Mouse (Mus musculus): ENCODE measurements around the gene Dis3l2. TPM values are rescaled to one million over a fixed set of nuclear protein-coding genes. Genes with fewer than 3 reads are reported as not detected.

The Dis3l2 gene
- polyA plus RNA-seq, 1 experiment from 2014 or later, result 34.7 TPM

GRCm38 (mm10) chr1:86878743-86879142, 175.1 kb downstream of the Dis3l2 start:
- Histone ChIP-seq H3K4me3 (no peak overlapping the region), H3K27me3 (ENCODE audit: low read depth, poor library complexity, severe bottlenecking) (no peaks in the 10 kb centered on the region), H3K36me3 (0 out of 2 replicates have a peak, but pooled peaks cover 2% of the 10 kb centered on the region), H3K27ac (no peak overlapping the region), H3K4me1 (no peaks in the 10 kb centered on the region), H3K9me3 (replicated peaks) (no peaks in the 10 kb centered on the region)
- no peak for DNase-seq (ENCODE audit: low spot score)

GRCm38 (mm10) chr1:86879547-86879946, 175.9 kb downstream of the Dis3l2 start:
- H3K4me1 ChIP-seq, result no peaks in the 10 kb centered on the region
- no peak for DNase-seq (ENCODE audit: low spot score)
- H3K27ac ChIP-seq, result no peak overlapping the region
- no peaks in the 10 kb centered on the region for H3K27me3 ChIP-seq (ENCODE audit: low read depth, poor library complexity, severe bottlenecking)
- no peak overlapping the region for H3K4me3 ChIP-seq
- no peaks in the 10 kb centered on the region for H3K9me3 ChIP-seq (replicated peaks)
- 0 out of 2 replicates have a peak, but pooled peaks cover 2% of the 10 kb centered on the region for H3K36me3 ChIP-seq
- WGBS, result 94% methylated on average over 2 of the region's 2 CpGs

- no peak for DNase-seq (ENCODE audit: low spot score)
- 93% methylated on average over 1 of the region's 1 CpGs for WGBS
- H3K9me3 ChIP-seq (replicated peaks), result no peaks in the 10 kb centered on the region
These were observed 183.5 kb downstream of the Dis3l2 start for GRCm38 (mm10) chr1:86887060-86887459.

GRCm38 (mm10) chr1:86912481-86912880, 208.9 kb downstream of the Dis3l2 start:
- 84% methylated on average over 2 of the region's 2 CpGs for WGBS
- H3K27ac ChIP-seq, result no peak overlapping the region
- DNase-seq (ENCODE audit: low spot score), result no peak

More at GRCm38 (mm10) chr1:86887060-86887459, 183.5 kb downstream of the Dis3l2 start:
- no peaks in the 10 kb centered on the region for H3K27me3 ChIP-seq (ENCODE audit: low read depth, poor library complexity, severe bottlenecking)
- H3K4me3 ChIP-seq, result no peak overlapping the region
- no peaks in the 10 kb centered on the region for H3K36me3 ChIP-seq
- H3K4me1 ChIP-seq, result no peaks in the 10 kb centered on the region
- no peak overlapping the region for H3K27ac ChIP-seq

GRCm38 (mm10) chr1:86913896-86914295, 210.3 kb downstream of the Dis3l2 start:
- H3K4me1 ChIP-seq, result no peaks in the 10 kb centered on the region
- no peak overlapping the region for H3K27ac ChIP-seq
- no peak for DNase-seq (ENCODE audit: low spot score)
- H3K4me3 ChIP-seq, result no peak overlapping the region
- 90% methylated on average over 3 of the region's 3 CpGs for WGBS
- H3K9me3 ChIP-seq (replicated peaks), result no peaks in the 10 kb centered on the region
- H3K27me3 ChIP-seq (ENCODE audit: low read depth, poor library complexity, severe bottlenecking), result no peaks in the 10 kb centered on the region
- H3K36me3 ChIP-seq, result no peaks in the 10 kb centered on the region

More at GRCm38 (mm10) chr1:86912481-86912880, 208.9 kb downstream of the Dis3l2 start:
- Histone ChIP-seq H3K4me1 (no peaks in the 10 kb centered on the region), H3K27me3 (ENCODE audit: low read depth, poor library complexity, severe bottlenecking) (no peaks in the 10 kb centered on the region), H3K9me3 (replicated peaks) (no peaks in the 10 kb centered on the region), H3K4me3 (no peak overlapping the region), H3K36me3 (no peaks in the 10 kb centered on the region)

GRCm38 (mm10) chr1:86914697-86915096, 211.1 kb downstream of the Dis3l2 start:
- Histone ChIP-seq H3K27me3 (ENCODE audit: low read depth, poor library complexity, severe bottlenecking) (no peaks in the 10 kb centered on the region), H3K4me1 (no peaks in the 10 kb centered on the region), H3K9me3 (replicated peaks) (no peaks in the 10 kb centered on the region), H3K4me3 (no peak overlapping the region), H3K27ac (no peak overlapping the region), H3K36me3 (no peaks in the 10 kb centered on the region)
- WGBS, result 97% methylated on average over 2 of the region's 2 CpGs
- DNase-seq (ENCODE audit: low spot score), result no peak

- Histone ChIP-seq H3K4me3 (no peak overlapping the region), H3K36me3 (no peaks in the 10 kb centered on the region), H3K27me3 (ENCODE audit: low read depth, poor library complexity, severe bottlenecking) (no peaks in the 10 kb centered on the region), H3K4me1 (no peaks in the 10 kb centered on the region), H3K27ac (no peak overlapping the region), H3K9me3 (replicated peaks) (no peaks in the 10 kb centered on the region)
- WGBS, result 86% methylated on average over 8 of the region's 8 CpGs
- no peak for DNase-seq (ENCODE audit: low spot score)
These were observed 212.9 kb downstream of the Dis3l2 start for GRCm38 (mm10) chr1:86916355-86916984.

GRCm38 (mm10) chr1:86925776-86926175, 222.2 kb downstream of the Dis3l2 start:
- no peaks in the 10 kb centered on the region for H3K27me3 ChIP-seq (ENCODE audit: low read depth, poor library complexity, severe bottlenecking)
- no peak overlapping the region for H3K27ac ChIP-seq
- no peak overlapping the region for H3K4me3 ChIP-seq
- H3K4me1 ChIP-seq, result no peaks in the 10 kb centered on the region
- no peaks in the 10 kb centered on the region for H3K36me3 ChIP-seq
- 82% methylated on average over 5 of the region's 5 CpGs for WGBS
- no peak for DNase-seq (ENCODE audit: low spot score)
- no peaks in the 10 kb centered on the region for H3K9me3 ChIP-seq (replicated peaks)

- Histone ChIP-seq H3K27me3 (ENCODE audit: low read depth, poor library complexity, severe bottlenecking) (no peaks in the 10 kb centered on the region), H3K27ac (no peak overlapping the region), H3K36me3 (no peaks in the 10 kb centered on the region), H3K4me3 (no peak overlapping the region), H3K4me1 (no peaks in the 10 kb centered on the region), H3K9me3 (replicated peaks) (no peaks in the 10 kb centered on the region)
- DNase-seq (ENCODE audit: low spot score), result no peak
- WGBS, result 94% methylated on average over 4 of the region's 4 CpGs
These were observed 228.2 kb downstream of the Dis3l2 start for GRCm38 (mm10) chr1:86931606-86932379.

GRCm38 (mm10) chr1:86932810-86933209, 229.2 kb downstream of the Dis3l2 start:
- no peaks in the 10 kb centered on the region for H3K9me3 ChIP-seq (replicated peaks)
- no peak overlapping the region for H3K27ac ChIP-seq
- H3K36me3 ChIP-seq, result no peaks in the 10 kb centered on the region
- H3K4me1 ChIP-seq, result no peaks in the 10 kb centered on the region
- no peak for DNase-seq (ENCODE audit: low spot score)
- WGBS, result 92% methylated on average over 4 of the region's 4 CpGs
- H3K27me3 ChIP-seq (ENCODE audit: low read depth, poor library complexity, severe bottlenecking), result no peaks in the 10 kb centered on the region
- H3K4me3 ChIP-seq, result no peak overlapping the region

- WGBS, result 94% methylated on average over 1 of the region's 1 CpGs
- H3K27me3 ChIP-seq (ENCODE audit: low read depth, poor library complexity, severe bottlenecking), result no peaks in the 10 kb centered on the region
- H3K27ac ChIP-seq, result no peak overlapping the region
- no peak for DNase-seq (ENCODE audit: low spot score)
- no peaks in the 10 kb centered on the region for H3K9me3 ChIP-seq (replicated peaks)
- no peak overlapping the region for H3K4me3 ChIP-seq
- H3K4me1 ChIP-seq, result no peaks in the 10 kb centered on the region
- H3K36me3 ChIP-seq, result no peaks in the 10 kb centered on the region
These were observed 230.0 kb downstream of the Dis3l2 start for GRCm38 (mm10) chr1:86933656-86934055.

GRCm38 (mm10) chr1:86951501-86952205, 248.0 kb downstream of the Dis3l2 start:
- 87% methylated on average over 5 of the region's 5 CpGs for WGBS
- Histone ChIP-seq H3K9me3 (replicated peaks) (no peaks in the 10 kb centered on the region), H3K4me1 (peaks cover 3% of the 10 kb centered on the region; the same call in 1 of the 2 replicates), H3K36me3 (no peaks in the 10 kb centered on the region), H3K27ac (no peak overlapping the region), H3K27me3 (ENCODE audit: low read depth, poor library complexity, severe bottlenecking) (no peaks in the 10 kb centered on the region), H3K4me3 (no peak overlapping the region)
- no peak for DNase-seq (ENCODE audit: low spot score)

- Histone ChIP-seq H3K4me3 (no peak overlapping the region), H3K36me3 (0 out of 2 replicates have a peak, but pooled peaks cover 3% of the 10 kb centered on the region), H3K27me3 (ENCODE audit: low read depth, poor library complexity, severe bottlenecking) (no peaks in the 10 kb centered on the region), H3K4me1 (peaks cover 3% of the 10 kb centered on the region; the same call in 1 of the 2 replicates), H3K9me3 (replicated peaks) (no peaks in the 10 kb centered on the region), H3K27ac (no peak overlapping the region)
- no peak for DNase-seq (ENCODE audit: low spot score)
These were observed 252.2 kb downstream of the Dis3l2 start for GRCm38 (mm10) chr1:86955801-86956200.
